Mouse (Mus musculus) heart, embryonic 14.5 days (tissue): ENCODE data around the gene Mgat5. TPM values are rescaled to one million over a fixed set of nuclear protein-coding genes. Genes with fewer than 3 reads are reported as not detected.

ENCODE experiments used
- ATAC-seq: fragments of 200-750 bp; cut with Nextera tagmentation; 2 replicates; pipeline ENCODE4 v1.8.0; 2017; ENCODE audit warnings: low read depth, moderate TSS enrichment; ENCODE audit not compliant: insufficient number of reproducible peaks, insufficient read depth, low FRiP score
- H3K27ac ChIP-seq, 2 experiments: fragments of 200-500 bp in 1 of 2; fragments of 300-500 bp in 1 of 2; sonication (generic) in 1 of 2; replicated peaks in 1 of 2; 2 replicates each; pipeline ENCODE4 v1.5.1; 2012 to 2014; ENCODE audit warnings: low read depth in 2 of 2, low read length in 2 of 2, control low read depth in 1 of 2, mild to moderate bottlenecking in 1 of 2, mixed read lengths in 1 of 2; ENCODE audit not compliant: control insufficient read depth in 1 of 2, insufficient read depth in 1 of 2
- H3K27me3 ChIP-seq: fragments of 300-500 bp; sonication (generic); 2 replicates; pipeline ENCODE4 v1.6.1; 2014; ENCODE audit warnings: mild to moderate bottlenecking, low read length, control low read depth; ENCODE audit not compliant: control insufficient read depth, insufficient read depth
- H3K36me3 ChIP-seq: fragments of 300-500 bp; sonication (generic); 2 replicates; pipeline ENCODE4 v1.6.1; 2014; ENCODE audit warnings: mild to moderate bottlenecking, control low read depth, low read length, mixed read lengths; ENCODE audit not compliant: control insufficient read depth, insufficient read depth
- H3K4me1 ChIP-seq, 2 experiments: fragments of 200-500 bp in 1 of 2; fragments of 300-500 bp in 1 of 2; sonication (generic) in 1 of 2; 2 replicates each; pipeline ENCODE4 v1.6.1; 2012 to 2014; ENCODE audit warnings: low read length in 2 of 2, control low read depth in 1 of 2, mixed read lengths in 1 of 2; ENCODE audit not compliant: control insufficient read depth in 2 of 2, insufficient read depth in 2 of 2
- H3K4me2 ChIP-seq: fragments of 300-500 bp; sonication (generic); 2 replicates; pipeline ENCODE4 v1.6.1; 2014; ENCODE audit warnings: mild to moderate bottlenecking, low read length
- H3K4me3 ChIP-seq, 2 experiments: fragments of 200-500 bp in 1 of 2; fragments of 300-500 bp in 1 of 2; sonication (generic) in 1 of 2; 2 replicates each; pipeline ENCODE4 v1.5.1; 2012 to 2014; ENCODE audit warnings: low read length in 2 of 2, mild to moderate bottlenecking in 2 of 2, control low read depth in 1 of 2, low read depth in 1 of 2, moderate library complexity in 1 of 2; ENCODE audit not compliant: control insufficient read depth in 1 of 2, insufficient read depth in 1 of 2
- H3K9ac ChIP-seq: fragments of 300-500 bp; sonication (generic); 2 replicates; pipeline ENCODE4 v1.6.1; 2014; ENCODE audit warnings: mild to moderate bottlenecking, low read length
- H3K9me3 ChIP-seq: fragments of 300-500 bp; sonication (generic); 2 replicates; pipeline ENCODE4 v1.6.1; 2016; ENCODE audit warnings: low read length, control low read depth; ENCODE audit not compliant: control insufficient read depth
- WGBS: fragments of 180-500 bp; shearing (Covaris S2); extraction: QIAGEN DNeasy Blood & Tissue Kit; methylation state at CpG from one replicate; pipeline ENCODE4 v1.1.7; 2014; 5-methylcytosine and 5-hydroxymethylcytosine counted together
- polyA plus RNA-seq: library from polyadenylated mRNA; unstranded; fragments of >200 nt; fragmentation: Nextera tagmentation; extraction: Ambion mirVana; gene quantifications from 2 replicates; pipeline ENCODE4 v1.2.1, GENCODE M21; 2014

Mgat5 gene
- polyA plus RNA-seq, 1 experiment from 2014 or later: 6.0 TPM

DNA sequence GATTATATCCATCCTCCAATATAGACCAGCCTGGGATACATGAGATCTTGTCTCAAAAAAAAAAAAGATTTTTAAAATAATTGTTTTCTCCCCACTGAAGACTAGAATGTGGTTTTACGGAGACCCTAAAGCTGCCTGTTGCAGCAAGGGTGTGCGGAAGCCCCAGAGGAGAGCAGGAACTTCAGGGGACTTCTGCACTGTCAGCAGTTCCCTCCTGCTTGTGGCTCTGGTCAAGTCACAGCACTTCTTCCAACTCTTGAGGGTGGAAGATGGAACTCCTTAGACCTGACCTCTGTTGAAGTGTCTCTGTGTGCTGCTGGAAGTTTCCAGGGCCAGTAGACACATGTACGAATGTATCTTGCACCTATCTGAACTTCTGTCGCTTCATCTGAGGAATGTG lies 66.3 kb downstream of the Mgat5 start:
- H3K9ac ChIP-seq: no peak overlapping the region
- no peak overlapping the region for H3K4me2 ChIP-seq
- no peak overlapping the region for H3K27ac ChIP-seq
- no peaks in the 10 kb centered on the region for H3K36me3 ChIP-seq
- H3K4me1 ChIP-seq: peaks cover 10 to 15% of the 10 kb centered on the region in 2 experiments
- WGBS: 91% methylated on average over 4 of the region's 4 CpGs
- no peak for ATAC-seq
- no peaks in the 10 kb centered on the region for H3K27me3 ChIP-seq
- no peak overlapping the region for H3K4me3 ChIP-seq
- no peaks in the 10 kb centered on the region for H3K9me3 ChIP-seq

DNA sequence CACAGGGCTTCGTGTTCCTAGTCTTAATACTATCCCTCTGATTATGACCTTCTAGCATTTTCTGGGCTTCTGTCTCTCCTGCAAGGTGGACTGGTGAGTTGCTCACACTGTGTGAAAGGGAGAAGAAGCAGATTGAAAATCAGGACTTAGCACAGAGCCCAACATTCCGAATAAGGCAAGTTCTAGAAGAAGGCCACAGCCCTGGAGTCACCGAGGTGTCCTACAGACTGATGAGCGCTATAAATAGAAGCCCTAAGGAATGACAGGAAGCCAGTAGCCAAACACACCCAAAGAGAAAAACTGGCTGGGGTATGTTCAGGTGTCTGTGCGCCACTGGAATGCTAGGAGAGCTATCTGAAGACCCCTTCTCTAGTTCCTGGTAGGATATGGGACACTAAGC lies 68.5 kb downstream of the Mgat5 start:
- H3K9me3 ChIP-seq: no peaks in the 10 kb centered on the region
- no peak overlapping the region for H3K4me3 ChIP-seq
- peaks cover 10 to 15% of the 10 kb centered on the region in 2 experiments for H3K4me1 ChIP-seq
- peak overlapping the region; percentile 54 for H3K9ac ChIP-seq
- 37% methylated on average over 5 of the region's 5 CpGs for WGBS
- peak overlapping the region; percentile 23; the same call in 1 of the 2 replicates for H3K4me2 ChIP-seq
- peak overlapping the region; percentile 81 to 89 for H3K27ac ChIP-seq
- H3K27me3 ChIP-seq: no peaks in the 10 kb centered on the region
- peak; percentile 50; the same call in 1 of the 2 replicates for ATAC-seq
- H3K36me3 ChIP-seq: no peaks in the 10 kb centered on the region

- no peak for ATAC-seq
- Histone ChIP-seq H3K27me3 (no peaks in the 10 kb centered on the region), H3K36me3 (no peaks in the 10 kb centered on the region), H3K4me3 (no peak overlapping the region), H3K4me1 (peaks cover 10 to 15% of the 10 kb centered on the region in 2 experiments), H3K9ac (no peak overlapping the region), H3K9me3 (no peaks in the 10 kb centered on the region), H3K27ac (no peak overlapping the region), H3K4me2 (no peak overlapping the region)
- WGBS: 91% methylated on average over 3 of the region's 3 CpGs
Observed at GRCm38 (mm10) chr1:127275572-127276324, 70.9 kb downstream of the Mgat5 start.

DNA sequence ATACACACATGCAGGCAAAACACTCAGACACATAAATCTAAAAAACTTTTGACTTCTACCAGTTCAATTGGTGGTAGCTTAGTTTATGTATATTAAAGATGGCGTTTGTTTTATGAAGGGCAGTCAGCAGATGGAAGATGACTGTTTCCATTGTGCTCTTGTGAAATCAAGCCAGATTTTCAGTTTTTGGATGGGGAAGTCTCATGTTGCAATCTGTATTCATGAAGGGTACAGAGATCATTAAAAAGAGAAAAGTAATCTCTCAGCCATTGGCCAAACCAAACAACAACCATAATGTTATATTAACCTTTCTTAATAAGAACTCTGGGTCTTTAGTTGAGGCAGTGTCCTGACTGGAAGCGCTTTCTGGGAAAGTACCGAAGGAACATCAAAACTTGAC lies 73.3 kb downstream of the Mgat5 start:
- ATAC-seq: no peak
- Histone ChIP-seq H3K9me3 (no peaks in the 10 kb centered on the region), H3K9ac (no peak overlapping the region), H3K4me3 (no peak overlapping the region), H3K27me3 (no peaks in the 10 kb centered on the region), H3K27ac (no peak overlapping the region), H3K4me1 (peaks cover 5 to 10% of the 10 kb centered on the region in 2 experiments), H3K36me3 (no peaks in the 10 kb centered on the region), H3K4me2 (no peak overlapping the region)
- WGBS: 91% methylated on average over 3 of the region's 3 CpGs

GRCm38 (mm10) chr1:127280256-127280655 lies 75.4 kb downstream of the Mgat5 start:
- H3K27me3 ChIP-seq: no peaks in the 10 kb centered on the region
- H3K36me3 ChIP-seq: no peaks in the 10 kb centered on the region
- no peak overlapping the region for H3K27ac ChIP-seq
- no peak overlapping the region for H3K4me3 ChIP-seq
- no peak for ATAC-seq
- H3K4me2 ChIP-seq: no peak overlapping the region
- no peaks in the 10 kb centered on the region for H3K9me3 ChIP-seq
- H3K9ac ChIP-seq: no peak overlapping the region
- no peaks in the 10 kb centered on the region for H3K4me1 ChIP-seq
- 92% methylated on average over 1 of the region's 1 CpGs for WGBS

DNA sequence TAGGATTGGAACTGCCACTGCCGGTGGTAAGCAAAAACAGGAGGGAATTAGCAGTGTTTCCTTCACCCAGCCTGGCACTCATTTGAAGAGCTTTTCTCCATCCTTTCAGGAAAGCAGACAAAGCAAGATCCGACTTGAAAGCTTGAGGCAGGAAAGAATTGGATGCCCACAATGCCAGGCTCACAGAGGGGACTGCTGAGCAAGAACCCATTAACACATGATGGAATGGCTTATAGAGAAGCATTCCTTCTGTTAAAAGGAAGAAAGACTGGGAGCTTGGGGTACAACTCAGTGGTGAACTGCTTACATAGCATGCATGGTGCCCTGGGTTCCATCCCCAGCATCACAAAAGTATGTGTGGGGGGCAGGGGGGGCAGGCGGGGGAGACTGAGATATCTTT lies 80.2 kb downstream of the Mgat5 start:
- no peak overlapping the region for H3K27ac ChIP-seq
- WGBS: 82% methylated on average over 3 of the region's 3 CpGs

DNA sequence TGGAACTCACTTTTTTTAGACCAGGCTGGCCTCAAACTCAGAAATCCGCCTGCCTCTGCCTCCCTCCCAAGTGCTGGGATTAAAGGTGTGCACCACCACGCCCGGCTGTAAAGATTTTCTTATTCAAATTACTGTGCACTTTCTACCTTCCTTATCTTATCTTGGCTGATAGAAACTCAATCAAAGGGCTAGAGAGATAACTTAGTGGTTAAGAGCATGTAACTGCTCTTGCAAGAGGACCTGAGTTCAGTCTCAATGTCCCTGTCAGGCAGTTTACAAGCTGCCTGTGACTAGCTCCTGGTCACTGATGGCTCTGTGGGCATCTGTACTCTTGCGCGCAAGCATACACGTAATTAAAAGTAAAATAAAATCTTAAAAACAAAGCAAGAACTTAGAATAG lies 82.7 kb downstream of the Mgat5 start:
- Histone ChIP-seq H3K9ac (no peak overlapping the region), H3K4me3 (no peak overlapping the region), H3K4me1 (no peaks in the 10 kb centered on the region), H3K36me3 (no peaks in the 10 kb centered on the region), H3K4me2 (no peak overlapping the region), H3K27me3 (no peaks in the 10 kb centered on the region), H3K27ac (no peak overlapping the region), H3K9me3 (no peaks in the 10 kb centered on the region)
- ATAC-seq: no peak
- WGBS: 82% methylated on average over 6 of the region's 6 CpGs

More for the DNA sequence above, 80.2 kb downstream of the Mgat5 start:
- Histone ChIP-seq H3K4me2 (no peak overlapping the region), H3K9me3 (no peaks in the 10 kb centered on the region), H3K4me3 (no peak overlapping the region), H3K27me3 (no peaks in the 10 kb centered on the region), H3K36me3 (no peaks in the 10 kb centered on the region), H3K9ac (no peak overlapping the region), H3K4me1 (no peaks in the 10 kb centered on the region)
- no peak for ATAC-seq

DNA sequence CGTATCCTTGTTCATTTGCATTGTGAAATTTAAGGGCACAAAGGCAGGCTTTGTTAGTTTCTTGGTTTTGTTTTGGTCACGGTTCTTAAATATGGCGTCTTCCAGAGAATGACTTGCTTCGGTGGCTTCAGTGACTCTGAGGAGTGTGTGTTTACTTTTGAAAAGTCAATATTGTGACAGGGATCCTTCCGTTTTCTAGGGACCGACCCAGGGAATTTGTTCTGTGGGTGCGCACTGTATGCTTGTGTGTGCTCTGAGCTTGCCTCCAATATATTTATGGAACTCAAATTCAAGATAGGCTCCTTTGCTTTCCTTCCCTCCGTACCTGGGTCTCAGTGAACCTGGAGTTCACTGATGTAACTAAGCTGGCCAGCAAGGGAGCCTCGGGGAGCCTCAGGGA lies 86.1 kb downstream of the Mgat5 start:
- Histone ChIP-seq H3K4me1 (peaks cover 0 to under 1% of the 10 kb centered on the region in 2 experiments; a peak in 1 of 4 replicates), H3K9ac (no peak overlapping the region), H3K36me3 (no peaks in the 10 kb centered on the region), H3K27ac (no peak overlapping the region), H3K4me3 (no peak overlapping the region), H3K27me3 (no peaks in the 10 kb centered on the region), H3K4me2 (no peak overlapping the region), H3K9me3 (no peaks in the 10 kb centered on the region)
- ATAC-seq: no peak
- 83% methylated on average over 9 of the region's 9 CpGs for WGBS
